ENCODE assay signal across 17 mouse cellular contexts in genomic region chr17:73231337-73231736, GRCm38 (mm10).
"Had no signal": no experiment of that assay in that cellular context is flagged by ENCODE, and none has a peak within 500 bp of the region (broad histone marks: within the 10 kb centered on the region; RNA-seq: fewer than 3 reads in every experiment).

No protein-coding gene starts in this region.

- DNase-seq: retina, postnatal 1 day; right cerebral cortex, adult 18-20 months; right cerebral cortex, postnatal 14 days; right cerebral cortex, postnatal 25 days; right cerebral cortex, postnatal 4 days; spleen, adult 18-20 months; thymus, adult 18-20 months; thymus, adult 2 months; thymus, postnatal 14 days; thymus, postnatal 25 days; thymus, postnatal 36 days; thymus, postnatal 4 days had no signal

- H3K9me3 ChIP-seq: neural tube, embryonic 12.5 days; neural tube, embryonic 13.5 days; neural tube, embryonic 15.5 days; stomach, embryonic 15.5 days had no signal

- H3K4me1 ChIP-seq: stomach, embryonic 15.5 days had no signal

- H3K27me3 ChIP-seq: neural tube, embryonic 12.5 days; neural tube, embryonic 13.5 days; neural tube, embryonic 15.5 days; stomach, embryonic 15.5 days had no signal

- H3K36me3 ChIP-seq: neural tube, embryonic 12.5 days; neural tube, embryonic 13.5 days; neural tube, embryonic 15.5 days; stomach, embryonic 15.5 days had no signal

- H3K27ac ChIP-seq: neural tube, embryonic 12.5 days; neural tube, embryonic 13.5 days; neural tube, embryonic 15.5 days; stomach, embryonic 15.5 days; stomach, postnatal 0 days had no signal

- H3K4me3 ChIP-seq: neural tube, embryonic 12.5 days; neural tube, embryonic 13.5 days; neural tube, embryonic 15.5 days; stomach, embryonic 15.5 days had no signal

- H3K9ac ChIP-seq: neural tube, embryonic 12.5 days; neural tube, embryonic 13.5 days; neural tube, embryonic 15.5 days; stomach, embryonic 15.5 days had no signal
